Mouse (Mus musculus) T-helper 17 cell (primary cell): Measurements from ENCODE around the gene Auh.

ENCODE experiments used
- in situ Hi-C, 2 experiments: fragments of 300-600 bp; cut with MboI, MseI; formaldehyde crosslinking; loops; 1 replicate in 1 of 2; 2 replicates in 1 of 2; pipeline ENCODE4 v1.15.1; 2025; ENCODE audit warnings: high pct_unique_total_duplicates in 2 of 2

Auh gene

GRCm38 (mm10) chr13:52812549-52813515 lies 116.6 kb downstream of the Auh start:
- in situ Hi-C loops: no loop called here

- in situ Hi-C loops: no loop called here
Observed at GRCm38 (mm10) chr13:52807722-52808121, 121.8 kb downstream of the Auh start.

DNA sequence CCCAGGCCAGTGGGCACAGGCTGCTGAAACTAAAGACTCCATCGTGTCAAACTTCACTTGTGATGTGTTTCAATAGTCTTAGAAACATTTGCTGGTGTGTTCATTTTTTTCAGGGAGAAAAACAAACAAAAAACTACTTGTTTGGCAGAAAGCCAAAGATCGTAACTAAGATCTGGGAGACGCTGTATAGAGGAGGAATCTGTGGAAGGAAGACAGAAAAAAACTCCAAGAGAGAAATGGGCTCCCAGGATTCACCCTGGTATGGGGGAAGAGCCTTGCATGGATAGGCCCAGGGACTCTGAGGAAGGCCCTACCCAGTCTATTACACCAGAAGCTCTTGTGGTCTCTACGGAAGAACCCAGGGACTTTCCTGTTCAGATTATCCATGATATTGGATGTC lies 123.5 kb downstream of the Auh start:
- in situ Hi-C loops: no loop called here

DNA sequence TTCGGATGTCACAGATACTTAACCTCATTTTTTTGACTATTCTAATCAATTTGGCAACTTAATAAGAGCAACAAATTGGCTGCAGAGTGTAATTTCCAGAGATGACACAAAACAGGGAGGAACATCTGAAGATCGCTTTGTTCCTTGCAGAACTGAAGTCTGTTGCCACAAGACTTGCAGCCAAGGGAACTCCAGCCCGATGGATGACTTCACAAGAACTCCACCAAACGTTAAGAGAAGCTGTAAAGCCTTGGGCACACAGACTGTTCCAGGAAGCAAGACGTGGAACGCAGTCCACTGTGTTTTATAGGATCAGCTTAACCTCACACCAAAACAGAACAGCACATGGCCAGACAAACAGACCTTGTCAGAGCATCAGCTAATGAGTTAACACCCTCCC lies 123.9 kb downstream of the Auh start:
- in situ Hi-C loops: no loop called here

GRCm38 (mm10) chr13:52802482-52802881 lies 127.0 kb downstream of the Auh start:
- in situ Hi-C loops: no loop called here

GRCm38 (mm10) chr13:52800687-52801341 lies 128.7 kb downstream of the Auh start:
- in situ Hi-C loops: no loop called here

DNA sequence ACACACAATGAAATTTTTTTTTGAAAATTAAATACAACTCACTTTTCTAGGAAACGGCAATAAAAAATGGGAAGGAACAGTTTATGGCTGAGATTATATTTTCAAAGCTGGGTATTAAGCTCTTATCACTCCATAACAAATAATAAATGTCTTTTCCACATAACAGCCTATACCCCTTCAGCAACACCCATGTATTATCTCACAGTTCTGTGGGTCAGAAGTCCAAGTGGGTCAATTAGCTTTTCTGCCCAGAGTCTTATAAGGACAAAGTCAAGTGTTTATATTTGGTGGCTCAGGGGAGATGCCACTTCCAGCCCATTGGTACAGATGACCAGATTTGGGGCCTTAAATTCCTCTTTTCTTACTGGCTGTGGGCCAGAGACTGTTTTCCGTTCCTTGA lies 129.4 kb downstream of the Auh start:
- in situ Hi-C loops: no loop called here

GRCm38 (mm10) chr13:52794232-52794631 lies 135.2 kb downstream of the Auh start:
- in situ Hi-C loops: no loop called here

- in situ Hi-C loops: no loop called here
Observed at GRCm38 (mm10) chr13:52793434-52793989, 136.0 kb downstream of the Auh start.

DNA sequence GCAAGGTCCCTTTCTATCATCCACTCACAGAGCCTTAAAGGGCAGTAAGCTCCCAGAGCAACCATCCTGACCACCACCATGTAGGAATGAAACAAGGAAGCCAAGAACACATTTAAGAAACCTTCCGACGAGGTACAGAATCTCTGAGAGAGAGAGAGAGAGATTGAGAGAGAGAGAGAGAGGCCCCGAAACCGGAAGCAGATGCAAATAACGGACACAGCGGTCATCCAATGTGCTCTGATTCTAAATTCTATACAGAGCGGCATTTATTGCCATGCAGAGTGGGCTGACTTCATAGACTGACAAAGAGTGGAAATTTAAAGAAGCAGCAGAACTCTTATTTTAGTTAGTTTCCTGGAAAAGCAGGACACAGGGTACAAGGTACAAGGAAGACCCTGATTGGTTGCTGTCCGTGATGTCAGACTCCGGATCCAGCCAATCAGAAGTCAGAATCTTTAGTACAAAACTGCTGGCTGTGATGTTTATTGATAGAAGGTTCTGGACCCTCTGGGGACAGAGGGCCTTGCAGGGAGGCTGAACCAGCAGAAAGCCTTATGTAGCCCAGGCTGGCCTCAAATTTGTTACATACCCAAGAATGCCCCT lies 137.1 kb downstream of the Auh start:
- in situ Hi-C loops: no loop called here

GRCm38 (mm10) chr13:52790894-52791293 lies 138.6 kb downstream of the Auh start:
- in situ Hi-C loops: no loop called here
